Mouse (Mus musculus) kidney, embryonic 16.5 days (tissue): ENCODE measurements around the gene 2210407C18Rik. TPM values are rescaled to one million over a fixed set of nuclear protein-coding genes. Genes with fewer than 3 reads are reported as not detected.

Source experiments
- polyA plus RNA-seq: library from polyadenylated mRNA; unstranded; fragments of >200 nt; fragmentation: Nextera tagmentation; extraction: Ambion mirVana; gene quantifications from 2 replicates; pipeline ENCODE4 v1.2.1, GENCODE M21; 2015

The 2210407C18Rik gene
- polyA plus RNA-seq, 1 experiment from 2014 or later: not detected

Other genes starting within 250 kb of the 2210407C18Rik start
- gene Lypd8, start 237.0 kb downstream of the 2210407C18Rik start, polyA plus RNA-seq: 0.21 and 0.27 TPM in 2 replicates
- not detected in 2 replicates for gene 1810065E05Rik, start 195.0 kb downstream of the 2210407C18Rik start, polyA plus RNA-seq
- not detected in 2 replicates for gene Gm12253, start 183.5 kb downstream of the 2210407C18Rik start, polyA plus RNA-seq
- gene Lypd9, start 163.2 kb downstream of the 2210407C18Rik start, polyA plus RNA-seq: not detected in 2 replicates
- gene Olfr30, start 153.8 kb downstream of the 2210407C18Rik start, polyA plus RNA-seq: not detected in 2 replicates
- not detected in 2 replicates for gene Olfr332, start 123.5 kb downstream of the 2210407C18Rik start, polyA plus RNA-seq
- gene Olfr331, start 113.5 kb downstream of the 2210407C18Rik start, polyA plus RNA-seq: not detected in 2 replicates
- not detected in 2 replicates for gene Olfr330, start 81.2 kb downstream of the 2210407C18Rik start, polyA plus RNA-seq
- not detected in 2 replicates for gene Olfr329-ps, start 69.7 kb downstream of the 2210407C18Rik start, polyA plus RNA-seq
- 0.14 TPM in 1 of 2 replicates, not detected in the other for gene Olfr328, start 60.4 kb downstream of the 2210407C18Rik start, polyA plus RNA-seq
- not detected in 2 replicates for gene Olfr224, start 45.5 kb downstream of the 2210407C18Rik start, polyA plus RNA-seq
- not detected in 2 replicates for gene Olfr325, start 38.3 kb downstream of the 2210407C18Rik start, polyA plus RNA-seq
- gene Olfr324, start 21.0 kb downstream of the 2210407C18Rik start, polyA plus RNA-seq: not detected in 2 replicates
- gene Olfr323, start 14.4 kb upstream of the 2210407C18Rik start, polyA plus RNA-seq: not detected in 2 replicates
- 0.10 TPM in 1 of 2 replicates, not detected in the other for gene Trim58, start 24.4 kb upstream of the 2210407C18Rik start, polyA plus RNA-seq
- gene Olfr322, start 42.7 kb upstream of the 2210407C18Rik start, polyA plus RNA-seq: 0.04 and 0.12 TPM in 2 replicates
- gene Olfr320, start 65.0 kb upstream of the 2210407C18Rik start, polyA plus RNA-seq: 0.05 TPM in 1 of 2 replicates, not detected in the other
- not detected in 2 replicates for gene Olfr319, start 83.1 kb upstream of the 2210407C18Rik start, polyA plus RNA-seq
- not detected in 2 replicates for gene Olfr318, start 107.9 kb upstream of the 2210407C18Rik start, polyA plus RNA-seq
- gene Olfr317, start 123.1 kb upstream of the 2210407C18Rik start, polyA plus RNA-seq: not detected in 2 replicates
- not detected in 2 replicates for gene Olfr316, start 136.7 kb upstream of the 2210407C18Rik start, polyA plus RNA-seq
- gene Olfr315, start 157.1 kb upstream of the 2210407C18Rik start, polyA plus RNA-seq: not detected in 2 replicates
- gene Olfr314, start 166.9 kb upstream of the 2210407C18Rik start, polyA plus RNA-seq: not detected in 2 replicates
- gene Fam183b, start 185.9 kb upstream of the 2210407C18Rik start, polyA plus RNA-seq: 0.31 and 0.85 TPM in 2 replicates
- gene Olfr313, start 198.9 kb upstream of the 2210407C18Rik start, polyA plus RNA-seq: not detected in 2 replicates
- gene Olfr312, start 213.2 kb upstream of the 2210407C18Rik start, polyA plus RNA-seq: not detected in 2 replicates
- not detected in 2 replicates for gene Olfr311, start 223.2 kb upstream of the 2210407C18Rik start, polyA plus RNA-seq
- gene Gm12258, start 231.1 kb upstream of the 2210407C18Rik start, polyA plus RNA-seq: 10.2 and 10.6 TPM in 2 replicates